Mouse (Mus musculus) liver, embryonic 15.5 days (tissue): ENCODE results near the gene Stk40. TPM values are rescaled to one million over a fixed set of nuclear protein-coding genes. Genes with fewer than 3 reads are reported as not detected.
"Not testable (repeated sequence)": the region's sequence is repeated elsewhere in the genome, so short reads cannot be mapped to it uniquely, and the experiment has no call there.

Source experiments
- ATAC-seq: fragments of 200-750 bp; cut with Nextera tagmentation; 2 replicates; pipeline ENCODE4 v1.8.0; 2017; ENCODE audit warnings: moderate number of reproducible peaks, mild to moderate bottlenecking, moderate library complexity; ENCODE audit not compliant: insufficient read depth
- H3K27ac ChIP-seq: fragments of 300-500 bp; sonication (generic); replicated peaks from 2 replicates; pipeline ENCODE4 v1.5.1; 2015; ENCODE audit warnings: mild to moderate bottlenecking, inconsistent platforms
- H3K27me3 ChIP-seq: fragments of 300-500 bp; sonication (generic); 2 replicates; pipeline ENCODE4 v1.6.1; 2015; ENCODE audit warnings: mild to moderate bottlenecking, inconsistent platforms
- H3K36me3 ChIP-seq: fragments of 300-500 bp; sonication (generic); replicated peaks from 2 replicates; pipeline ENCODE4 v1.6.1; 2015; ENCODE audit warnings: moderate library complexity, mild to moderate bottlenecking, inconsistent platforms
- H3K4me1 ChIP-seq: fragments of 300-500 bp; sonication (generic); replicated peaks from 2 replicates; pipeline ENCODE4 v1.6.1; 2015; ENCODE audit warnings: inconsistent platforms
- H3K4me2 ChIP-seq: fragments of 300-500 bp; sonication (generic); 2 replicates; pipeline ENCODE4 v1.6.1; 2015; ENCODE audit warnings: moderate library complexity, mild to moderate bottlenecking, inconsistent platforms
- H3K4me3 ChIP-seq: fragments of 300-500 bp; sonication (generic); replicated peaks from 2 replicates; pipeline ENCODE4 v1.5.1; 2015; ENCODE audit warnings: mild to moderate bottlenecking, inconsistent platforms
- H3K9ac ChIP-seq: fragments of 300-500 bp; sonication (generic); 2 replicates; pipeline ENCODE4 v1.6.1; 2015; ENCODE audit warnings: moderate library complexity, mild to moderate bottlenecking, inconsistent platforms
- H3K9me3 ChIP-seq: fragments of 300-500 bp; sonication (generic); replicated peaks from 2 replicates; pipeline ENCODE4 v1.6.1; 2016; ENCODE audit warnings: inconsistent platforms
- WGBS: fragments of 180-500 bp; shearing (Covaris S2); methylation state at CpG from one replicate; pipeline ENCODE4 v1.1.7; 2015; ENCODE audit warnings: mixed read lengths; ENCODE audit not compliant: insufficient replicate concordance; 5-methylcytosine and 5-hydroxymethylcytosine counted together
- polyA plus RNA-seq: library from polyadenylated mRNA; unstranded; fragments of >200 nt; fragmentation: Nextera tagmentation; extraction: Ambion mirVana; gene quantifications from 2 replicates; pipeline ENCODE4 v1.2.1, GENCODE M21; 2015

The Stk40 gene
- polyA plus RNA-seq, 1 experiment from 2014 or later, result 13.1 TPM

DNA sequence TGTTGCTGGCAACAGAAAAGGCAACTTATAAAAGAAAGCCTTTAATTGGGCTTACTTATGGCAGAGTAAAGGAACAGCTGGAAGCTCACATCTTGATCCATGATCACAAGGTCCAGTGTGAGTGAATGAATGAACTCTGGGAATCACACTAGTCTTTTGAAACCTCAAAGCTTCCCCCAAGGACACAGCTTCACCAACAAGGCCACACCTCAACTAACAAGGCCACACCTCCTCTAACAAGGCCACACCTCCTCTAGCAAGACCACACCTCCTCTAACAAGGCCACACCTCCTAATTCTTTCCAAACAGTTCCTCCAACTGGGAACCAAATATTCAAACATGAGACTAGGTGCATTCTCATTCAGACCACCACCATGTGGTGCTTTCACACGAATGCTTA, 22.2 kb upstream of the Stk40 start:
- ATAC-seq, result no peak
- H3K36me3 ChIP-seq, result no peaks in the 10 kb centered on the region
- H3K9me3 ChIP-seq, result no peaks in the 10 kb centered on the region
- no peak overlapping the region for H3K27ac ChIP-seq
- WGBS, result 73% methylated on average over 1 of the region's 1 CpGs
- no peak overlapping the region for H3K4me3 ChIP-seq
- peaks cover 9% of the 10 kb centered on the region for H3K4me1 ChIP-seq
- H3K4me2 ChIP-seq, result no peak overlapping the region
- no peaks in the 10 kb centered on the region for H3K27me3 ChIP-seq
- no peak overlapping the region for H3K9ac ChIP-seq

DNA sequence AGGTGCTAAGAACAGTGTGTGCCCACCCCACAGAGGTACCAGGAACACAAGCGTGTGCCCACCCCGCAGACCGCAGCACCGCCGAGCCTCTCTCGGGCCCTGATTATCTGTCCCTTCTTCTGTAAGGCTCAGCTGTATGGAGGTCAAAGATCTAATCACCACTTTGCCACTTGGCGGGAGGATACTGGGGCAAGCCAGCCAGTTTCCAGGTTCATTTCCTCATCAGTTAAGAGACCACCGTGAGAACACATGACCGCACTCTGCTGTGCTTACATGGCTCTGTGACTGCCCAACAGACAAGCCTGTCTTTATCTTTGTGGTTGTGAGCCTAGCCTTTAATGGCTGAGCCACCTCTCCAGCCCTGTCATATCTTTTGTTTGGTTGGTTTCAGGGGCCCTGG, 20.7 kb upstream of the Stk40 start:
- 30% methylated on average over 9 of the region's 9 CpGs for WGBS
- peaks cover 9% of the 10 kb centered on the region for H3K4me1 ChIP-seq
- ATAC-seq, result no peak
- no peaks in the 10 kb centered on the region for H3K9me3 ChIP-seq
- H3K36me3 ChIP-seq, result no peaks in the 10 kb centered on the region
- no peak overlapping the region for H3K9ac ChIP-seq
- H3K4me3 ChIP-seq, result no peak overlapping the region
- no peaks in the 10 kb centered on the region for H3K27me3 ChIP-seq
- no peak overlapping the region for H3K4me2 ChIP-seq
- H3K27ac ChIP-seq, result no peak overlapping the region

DNA sequence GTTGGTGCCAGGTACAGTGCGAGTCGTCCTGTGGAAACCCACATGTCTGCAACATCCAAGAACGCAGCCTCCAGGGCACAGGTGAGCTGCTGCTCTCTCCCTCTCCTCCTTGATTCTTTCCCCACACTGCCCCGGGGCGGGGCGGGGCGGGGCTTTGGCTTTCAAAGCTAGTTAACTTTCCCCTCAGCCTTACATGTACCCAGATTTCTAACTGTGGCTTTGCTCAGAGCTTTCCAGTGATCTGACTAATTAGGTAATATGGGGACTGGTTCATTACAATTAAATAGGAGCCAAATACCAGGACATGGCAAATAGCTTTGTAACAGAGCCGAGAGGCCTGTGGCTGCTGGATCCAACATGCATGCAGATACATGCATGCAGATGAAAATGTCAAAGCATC, 19.4 kb upstream of the Stk40 start:
- no peaks in the 10 kb centered on the region for H3K27me3 ChIP-seq

DNA sequence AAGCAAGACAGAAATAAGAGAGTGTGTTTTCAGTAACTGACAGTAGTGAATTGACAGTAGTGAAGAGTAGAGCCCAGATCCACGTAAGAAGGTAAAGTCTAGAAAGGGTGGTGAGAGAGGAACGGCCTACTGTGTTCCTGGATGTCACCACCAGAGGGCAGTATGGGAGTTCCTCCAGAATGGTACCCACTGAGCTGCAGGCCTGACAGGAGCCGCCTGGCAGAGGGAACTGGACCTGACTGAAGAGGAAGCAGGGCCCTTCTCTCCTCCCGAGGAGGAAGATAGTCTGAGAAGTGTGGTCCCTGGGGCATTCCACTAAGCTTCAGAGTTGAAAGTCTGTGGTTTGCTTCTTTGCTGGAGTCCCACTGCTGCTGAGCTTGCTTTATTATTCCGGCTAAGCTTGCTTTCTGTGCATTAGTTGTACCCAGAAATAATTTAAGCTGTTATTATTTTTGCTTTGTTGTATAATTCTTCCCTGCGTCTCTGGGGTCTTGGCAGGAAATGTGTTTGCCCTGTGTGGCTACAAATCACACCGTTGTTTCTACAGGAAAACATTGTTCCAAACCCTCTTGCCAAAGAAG, 17.7 kb upstream of the Stk40 start:
- WGBS, result 18% methylated on average over 7 of the region's 7 CpGs
- H3K4me2 ChIP-seq, result no peak overlapping the region
- H3K27ac ChIP-seq, result no peak overlapping the region
- no peaks in the 10 kb centered on the region for H3K27me3 ChIP-seq
- no peak overlapping the region for H3K4me3 ChIP-seq
- no peak overlapping the region for H3K9ac ChIP-seq
- peak; percentile 49; the same call in 1 of the 2 replicates for ATAC-seq
- no peaks in the 10 kb centered on the region for H3K9me3 ChIP-seq
- no peaks in the 10 kb centered on the region for H3K36me3 ChIP-seq
- H3K4me1 ChIP-seq, result peaks cover 17% of the 10 kb centered on the region

More for the DNA sequence above, 19.4 kb upstream of the Stk40 start:
- Histone ChIP-seq H3K9ac (no peak overlapping the region), H3K4me1 (peaks cover 9% of the 10 kb centered on the region), H3K4me2 (no peak overlapping the region), H3K27ac (no peak overlapping the region), H3K36me3 (no peaks in the 10 kb centered on the region), H3K4me3 (no peak overlapping the region), H3K9me3 (no peaks in the 10 kb centered on the region)
- ATAC-seq, result no peak
- WGBS, result 72% methylated on average over 8 of the region's 8 CpGs

DNA sequence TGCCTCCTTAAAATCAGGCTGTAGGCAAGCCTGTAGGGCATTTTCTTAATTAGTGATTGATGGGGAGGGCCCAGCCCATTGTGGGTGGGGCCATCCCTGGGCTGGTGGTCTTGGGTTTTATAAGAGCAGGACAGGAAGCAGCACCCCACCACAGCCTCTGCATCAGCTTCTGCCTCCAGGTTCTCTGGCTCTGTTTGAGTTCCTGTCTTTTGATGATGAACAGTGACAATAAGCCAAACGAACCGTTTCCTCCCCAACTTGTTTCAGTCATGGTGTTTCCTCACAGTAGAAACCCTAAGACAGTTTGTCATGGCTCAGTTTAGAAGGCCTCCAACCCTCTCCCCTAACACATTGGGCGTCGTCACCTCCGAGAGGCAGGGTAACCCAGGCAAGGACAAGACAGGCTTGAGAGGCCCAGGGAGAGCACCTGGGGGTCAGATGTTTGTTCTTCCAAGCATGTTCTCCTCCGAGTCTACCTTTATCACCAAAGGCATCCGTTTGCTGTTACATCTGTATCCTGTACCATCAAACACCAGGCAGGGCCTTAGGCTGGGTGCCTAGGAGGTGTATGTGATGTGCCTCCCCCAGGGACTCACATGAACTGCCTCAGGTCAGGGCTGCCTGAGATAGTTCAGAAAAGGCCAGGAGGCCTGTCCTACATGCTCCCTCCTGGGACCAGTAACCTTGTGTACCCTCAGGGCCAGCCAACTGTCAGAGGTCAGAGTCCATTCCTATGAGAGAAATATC, 13.5 kb upstream of the Stk40 start:
- Histone ChIP-seq H3K36me3 (no peaks in the 10 kb centered on the region), H3K27me3 (no peaks in the 10 kb centered on the region), H3K9me3 (no peaks in the 10 kb centered on the region), H3K4me3 (no peak overlapping the region), H3K4me2 (no peak overlapping the region), H3K4me1 (peaks cover 13% of the 10 kb centered on the region), H3K9ac (no peak overlapping the region), H3K27ac (no peak overlapping the region; the same call in 1 of the 2 replicates)
- WGBS, result 39% methylated on average over 7 of the region's 7 CpGs
- ATAC-seq, result no peak; the same call in 1 of the 2 replicates

DNA sequence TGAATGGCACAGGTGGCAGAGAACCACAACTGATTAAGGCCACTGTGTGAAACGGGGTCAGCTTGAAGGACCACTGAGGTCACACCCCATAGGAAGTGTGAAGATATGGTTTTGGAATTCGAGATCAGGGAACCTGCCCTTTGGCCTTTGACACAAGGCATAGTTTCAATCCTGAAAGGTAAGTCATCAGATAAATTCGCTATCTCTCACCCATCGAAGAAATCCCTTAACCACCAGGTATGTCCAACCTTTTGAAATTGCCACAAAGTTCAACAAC, 13.0 kb upstream of the Stk40 start:
- H3K9me3 ChIP-seq, result no peaks in the 10 kb centered on the region
- H3K4me1 ChIP-seq, result peaks cover 13% of the 10 kb centered on the region
- no peak overlapping the region for H3K4me2 ChIP-seq
- no peaks in the 10 kb centered on the region for H3K36me3 ChIP-seq
- no peak overlapping the region for H3K9ac ChIP-seq
- H3K27me3 ChIP-seq, result no peaks in the 10 kb centered on the region
- 52% methylated on average over 4 of the region's 4 CpGs for WGBS
- no peak for ATAC-seq
- H3K27ac ChIP-seq, result no peak overlapping the region
- no peak overlapping the region for H3K4me3 ChIP-seq

DNA sequence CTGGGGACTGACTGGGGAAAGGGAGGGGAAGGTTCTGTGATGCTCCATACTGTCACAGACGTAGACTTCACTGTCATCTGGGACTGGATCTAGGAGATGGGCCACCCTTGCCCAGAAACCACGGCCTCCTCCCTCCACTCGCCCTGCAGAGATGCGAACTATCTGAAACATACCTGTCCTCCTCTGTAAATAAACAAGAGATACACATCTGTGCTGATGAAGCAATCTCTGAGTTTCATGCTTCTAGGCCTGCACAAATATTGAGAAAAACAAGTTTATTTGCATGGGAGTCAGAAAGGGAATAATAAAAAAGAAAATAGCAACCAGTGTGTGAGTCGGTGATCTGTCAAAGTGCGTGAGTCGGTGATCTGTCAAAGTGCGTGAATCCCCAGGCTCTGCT, 11.9 kb upstream of the Stk40 start:
- H3K36me3 ChIP-seq, result no peaks in the 10 kb centered on the region
- no peak for ATAC-seq
- WGBS, result 70% methylated on average over 8 of the region's 8 CpGs

DNA sequence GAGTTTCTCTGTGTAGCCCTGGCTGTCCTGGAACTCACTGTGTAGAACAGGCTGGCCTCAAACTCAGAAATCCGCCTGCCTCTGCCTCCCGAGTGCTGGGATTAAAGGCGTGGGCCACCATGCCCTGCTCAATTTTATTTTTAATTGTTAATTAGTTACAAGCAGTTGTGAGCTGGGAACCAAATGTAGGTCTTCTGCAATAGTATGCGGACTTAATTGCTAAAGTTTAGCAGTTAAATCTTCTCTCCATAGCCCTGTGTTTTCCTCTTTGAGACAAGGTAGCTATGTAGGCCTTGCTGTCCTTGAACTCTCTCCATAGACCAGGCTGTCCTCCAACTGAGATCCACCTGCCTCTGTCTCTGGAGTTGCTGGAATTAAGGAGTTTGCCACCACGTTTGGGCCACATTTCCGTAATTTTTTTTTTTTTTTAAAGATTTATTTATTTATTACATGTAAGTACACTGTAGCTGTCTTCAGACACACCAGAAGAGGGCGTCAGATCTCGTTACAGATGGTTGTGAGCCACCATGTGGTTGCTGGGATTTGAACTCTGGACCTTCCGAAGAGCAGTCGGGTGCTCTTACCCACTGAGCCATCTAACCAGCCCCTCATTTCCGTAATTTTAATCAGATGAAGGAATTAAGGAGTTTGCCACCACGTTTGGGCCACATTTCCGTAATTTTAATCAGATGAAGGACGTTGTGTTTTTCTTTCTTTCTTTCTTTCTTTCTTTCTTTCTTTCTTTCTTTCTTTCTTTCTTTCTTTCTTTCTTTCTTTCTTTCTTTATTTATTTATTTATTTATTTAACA, 7.9 kb upstream of the Stk40 start:
- 51% methylated on average over 14 of the region's 14 CpGs for WGBS
- H3K9me3 ChIP-seq, H3K27me3 ChIP-seq, H3K27ac ChIP-seq, ATAC-seq: not testable (repeated sequence)
- H3K4me2 ChIP-seq, result peak overlapping the region; percentile 90
- peaks cover 42% of the 10 kb centered on the region for H3K4me1 ChIP-seq
- H3K36me3 ChIP-seq, result peaks cover 11% of the 10 kb centered on the region
- H3K4me3 ChIP-seq, result peak overlapping the region; percentile 79
- 0 out of 2 replicates have a peak overlapping the region, but pooled peaks have one; percentile 69 for H3K9ac ChIP-seq

More for the DNA sequence above, 11.9 kb upstream of the Stk40 start:
- Histone ChIP-seq H3K9ac (no peak overlapping the region), H3K4me1 (peaks cover 11% of the 10 kb centered on the region), H3K9me3 (no peaks in the 10 kb centered on the region), H3K4me3 (no peak overlapping the region), H3K27ac (no peak overlapping the region), H3K27me3 (no peaks in the 10 kb centered on the region), H3K4me2 (no peak overlapping the region)

DNA sequence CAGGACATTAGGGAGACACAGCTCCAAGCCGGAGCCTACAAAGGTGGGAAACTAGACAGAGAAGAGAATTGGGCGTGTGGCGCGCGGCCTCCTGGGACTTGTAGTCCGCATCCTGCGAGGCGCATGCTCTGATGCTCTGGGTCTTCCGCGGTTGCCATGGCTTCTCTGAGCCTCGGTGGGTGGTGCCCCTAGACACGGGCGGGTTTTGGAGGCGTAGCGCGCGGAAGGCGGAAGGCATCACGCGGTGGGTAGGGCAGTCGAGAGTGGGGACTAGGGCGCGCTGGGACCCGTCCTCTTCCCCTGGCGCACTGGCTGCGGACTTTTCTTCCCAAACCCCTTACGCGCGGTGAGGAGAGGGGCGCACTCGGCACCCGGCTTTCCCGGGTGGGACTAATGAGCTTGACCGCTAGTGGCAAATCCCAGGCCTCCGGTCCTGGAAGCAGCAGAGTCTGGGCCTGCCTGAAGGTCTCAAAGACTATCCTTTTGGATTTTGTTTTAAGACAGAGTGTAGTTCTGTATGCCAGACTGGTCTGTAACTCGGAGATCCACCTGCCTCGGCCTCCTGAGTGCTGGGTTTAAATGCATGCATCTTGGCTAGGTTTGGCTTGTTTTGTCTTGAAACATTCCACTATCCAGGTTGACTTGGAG, 7.2 kb upstream of the Stk40 start, which contains the start of gene Lsm10:
Gene Lsm10 (plus strand): TSS at position 160 of the 648 bp plus-strand sequence.
- H3K27ac ChIP-seq, result peak within 1 kb of the TSS; percentile 77
- ATAC-seq, result peak; percentile 97
- peaks cover 11% of the 10 kb centered on the region for H3K36me3 ChIP-seq
- peaks cover 50% of the 10 kb centered on the region for H3K4me1 ChIP-seq
- H3K4me3 ChIP-seq, result peak within 1 kb of the TSS; percentile 79
- H3K4me2 ChIP-seq, result peak within 1 kb of the TSS; percentile 90
- peak within 1 kb of the TSS; percentile 69 for H3K9ac ChIP-seq
- no peaks in the 10 kb centered on the region for H3K9me3 ChIP-seq
- H3K27me3 ChIP-seq, result no peaks in the 10 kb centered on the region
- WGBS, result 1% methylated on average over 36 of the region's 37 CpGs

DNA sequence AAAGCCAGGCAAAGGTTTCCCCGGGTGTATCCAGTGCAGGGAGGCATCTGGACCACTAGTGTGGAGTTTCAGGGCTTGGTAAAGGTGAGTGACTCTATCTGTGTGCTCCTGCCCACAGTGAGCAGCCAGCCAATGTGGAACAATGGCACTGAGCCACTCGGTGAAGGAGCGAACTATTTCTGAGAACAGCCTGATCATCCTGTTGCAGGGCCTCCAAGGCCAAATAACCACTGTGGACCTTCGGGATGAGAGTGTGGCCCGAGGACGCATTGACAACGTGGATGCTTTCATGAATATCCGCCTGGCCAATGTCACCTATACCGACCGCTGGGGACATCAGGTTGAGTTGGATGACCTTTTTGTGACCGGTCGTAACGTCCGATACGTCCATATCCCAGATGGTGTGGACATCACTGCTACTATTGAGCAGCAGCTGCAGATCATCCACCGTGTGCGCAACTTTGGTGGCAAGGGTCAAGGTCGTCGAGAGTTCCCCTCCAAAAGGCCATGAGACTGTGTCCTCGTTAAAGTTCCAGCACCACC, 6.0 kb upstream of the Stk40 start:
- Histone ChIP-seq H3K9me3 (no peaks in the 10 kb centered on the region), H3K9ac (no peak overlapping the region), H3K4me2 (peak overlapping the region; percentile 90), H3K27ac (peak overlapping the region; percentile 99), H3K36me3 (peaks cover 11% of the 10 kb centered on the region), H3K27me3 (no peaks in the 10 kb centered on the region), H3K4me1 (peaks cover 62% of the 10 kb centered on the region), H3K4me3 (peak overlapping the region; percentile 79; the same call in 1 of the 2 replicates)
- no peak for ATAC-seq
- 86% methylated on average over 20 of the region's 20 CpGs for WGBS
